Mouse (Mus musculus) retina, adult 2 months (tissue): ENCODE data around the gene Slc22a5.
"Not testable (repeated sequence)": the region's sequence is repeated elsewhere in the genome, so short reads cannot be mapped to it uniquely, and the experiment has no call there.

Source experiments
- DNase-seq: peaks from one replicate; pipeline ENCODE4 v3.0.0-alpha.2; 2012; ENCODE audit warnings: low read depth, low spot score

Slc22a5 gene

GRCm38 (mm10) chr11:53891505-53892451 lies at the start of gene Slc22a5:
Gene Slc22a5 (minus strand): TSS chr11:53891660.
- DNase-seq = peak; percentile 98

- DNase-seq = not testable (repeated sequence)
Measured at GRCm38 (mm10) chr11:53931944-53932318, 40.5 kb upstream of the Slc22a5 start.

GRCm38 (mm10) chr11:53931091-53931943 lies 39.9 kb upstream of the Slc22a5 start:
- peak; percentile 53 for DNase-seq

GRCm38 (mm10) chr11:53929741-53930140 lies 38.3 kb upstream of the Slc22a5 start:
- DNase-seq = no peak

DNA sequence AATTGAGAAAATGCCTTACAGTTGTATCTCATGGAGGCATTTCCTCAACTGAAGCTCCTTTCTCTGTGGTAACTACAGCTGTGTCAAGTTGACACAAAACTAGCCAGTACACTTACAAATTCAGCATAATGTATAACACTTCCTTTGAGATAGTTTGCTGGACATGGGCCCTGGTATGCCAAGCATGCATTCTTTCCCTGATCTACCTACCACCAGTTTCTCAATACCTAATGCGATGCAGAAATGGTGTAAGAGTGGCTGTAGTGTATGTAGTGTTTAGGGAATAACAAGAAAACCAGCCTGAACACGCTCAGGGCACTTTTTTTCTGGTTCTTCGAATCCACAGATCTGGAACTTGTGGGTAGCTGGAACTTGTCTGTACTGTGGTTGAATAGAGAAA lies 37.1 kb upstream of the Slc22a5 start:
- DNase-seq = no peak

- DNase-seq = no peak
Measured at GRCm38 (mm10) chr11:53926303-53926702, 34.8 kb upstream of the Slc22a5 start.

- DNase-seq = no peak
Measured at GRCm38 (mm10) chr11:53918851-53919250, 27.4 kb upstream of the Slc22a5 start.

DNA sequence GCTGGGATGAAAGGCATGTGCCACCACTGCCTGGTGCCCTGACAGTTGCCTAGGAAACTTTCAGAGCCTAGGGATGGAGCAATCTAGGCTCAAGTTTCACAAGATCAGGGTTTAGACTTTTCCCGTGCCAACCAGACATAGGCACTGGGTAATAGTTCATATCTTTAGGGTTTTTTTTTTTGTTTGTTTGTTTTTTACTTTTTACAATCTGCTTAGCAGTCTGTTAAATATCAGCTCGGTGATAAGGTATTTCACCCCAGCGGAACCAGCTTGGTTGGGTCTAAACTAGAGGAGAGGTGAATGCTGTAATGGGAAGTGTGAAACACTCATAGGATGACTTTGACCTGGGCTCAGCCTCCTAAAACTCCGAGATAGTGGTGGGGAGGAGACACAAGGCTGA lies 19.6 kb upstream of the Slc22a5 start:
- DNase-seq = no peak

- DNase-seq = no peak
Measured at GRCm38 (mm10) chr11:53908686-53909085, 17.2 kb upstream of the Slc22a5 start.

- no peak for DNase-seq
Measured at GRCm38 (mm10) chr11:53904534-53904925, 13.1 kb upstream of the Slc22a5 start.

- no peak for DNase-seq
Measured at GRCm38 (mm10) chr11:53903781-53904533, 12.5 kb upstream of the Slc22a5 start.

- DNase-seq = no peak
Measured at GRCm38 (mm10) chr11:53902741-53903140, 11.3 kb upstream of the Slc22a5 start.

GRCm38 (mm10) chr11:53900991-53901390 lies 9.5 kb upstream of the Slc22a5 start:
- no peak for DNase-seq

GRCm38 (mm10) chr11:53899981-53900380 lies 8.5 kb upstream of the Slc22a5 start:
- DNase-seq = no peak

DNA sequence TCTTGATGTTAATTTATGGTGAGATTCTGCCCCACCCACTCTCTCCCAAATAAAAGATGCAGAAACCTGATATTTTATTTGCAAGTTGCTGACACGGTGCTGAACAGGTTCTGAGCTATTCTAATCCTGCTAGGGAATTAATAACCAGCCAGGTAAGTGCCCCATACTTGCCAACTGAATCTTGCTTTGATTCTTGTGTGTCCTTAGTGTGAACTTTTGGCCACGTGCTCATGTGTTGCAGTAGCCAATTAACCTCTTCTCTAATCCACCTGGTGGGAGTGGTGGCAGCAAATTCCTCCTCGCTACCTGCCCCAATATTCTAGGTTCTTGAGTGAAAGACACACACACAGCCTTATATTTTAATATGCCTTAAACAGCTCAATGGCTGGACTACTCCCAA lies 7.5 kb upstream of the Slc22a5 start:
- DNase-seq = no peak

- no peak for DNase-seq
Measured at GRCm38 (mm10) chr11:53896935-53897334, 5.5 kb upstream of the Slc22a5 start.

DNA sequence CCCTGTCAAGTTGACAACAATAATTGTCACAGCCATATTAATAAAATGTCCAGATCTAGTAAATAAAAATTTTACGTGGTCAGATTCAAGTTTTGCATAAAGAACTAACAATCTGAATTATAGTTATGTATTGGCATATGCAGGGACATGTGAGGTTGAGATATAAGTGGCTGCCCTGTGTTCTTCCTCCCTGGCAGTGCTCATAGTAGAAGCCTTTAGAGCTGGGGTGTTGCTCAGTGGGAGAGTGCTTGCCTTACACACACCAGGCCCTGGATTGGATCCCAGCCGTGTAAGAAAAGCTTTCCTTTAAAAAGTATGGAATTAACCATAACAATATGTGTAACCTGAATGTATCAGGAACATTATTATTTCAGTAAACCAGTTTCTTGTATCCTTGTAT lies 2.0 kb upstream of the Slc22a5 start:
- DNase-seq = no peak

DNA sequence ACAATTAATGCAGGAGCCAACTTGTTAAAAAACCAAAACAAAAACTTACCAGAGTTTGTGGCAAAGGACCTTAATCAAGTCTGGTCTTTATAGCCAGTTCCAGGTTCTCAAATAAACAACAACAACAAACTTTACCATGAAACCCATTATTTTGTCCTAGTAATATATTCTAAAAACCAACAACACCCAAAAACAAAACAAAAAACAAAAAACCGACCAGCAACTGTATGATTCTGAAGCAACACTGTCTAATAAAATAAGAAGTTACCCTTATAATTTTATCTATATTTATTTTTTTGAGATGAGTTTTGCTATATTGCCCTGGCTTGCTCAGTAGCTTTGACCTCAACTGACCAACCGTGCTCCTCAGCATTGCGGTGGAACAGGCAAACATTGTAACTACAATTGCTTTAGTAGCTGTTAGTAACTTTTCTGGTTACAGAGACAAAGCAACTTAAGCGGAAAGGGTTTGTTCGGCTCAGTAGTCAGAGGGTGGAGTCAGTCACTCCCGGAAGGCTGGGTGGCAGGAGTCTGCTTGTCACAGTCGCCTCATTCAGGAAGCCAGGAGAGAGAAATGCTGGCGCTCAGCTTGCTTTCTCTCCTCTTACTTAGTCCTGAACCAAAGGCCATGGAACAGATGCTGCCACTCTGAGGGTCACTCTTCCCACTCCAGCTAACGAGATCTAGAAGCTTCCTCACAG lies 1.4 kb upstream of the Slc22a5 start:
- no peak for DNase-seq

- no peak for DNase-seq
Measured at GRCm38 (mm10) chr11:53890906-53891504, 455 bp downstream of the Slc22a5 start.

- DNase-seq = no peak
Measured at GRCm38 (mm10) chr11:53890225-53890624, 1.2 kb downstream of the Slc22a5 start.
